Mouse (Mus musculus) midbrain, postnatal 0 days (tissue): ENCODE measurements around the gene Zbed6. TPM values are rescaled to one million over a fixed set of nuclear protein-coding genes. Genes with fewer than 3 reads are reported as not detected.
"Not testable (repeated sequence)": the region's sequence is repeated elsewhere in the genome, so short reads cannot be mapped to it uniquely, and the experiment has no call there.

ENCODE experiments used
- ATAC-seq: fragments of 200-750 bp; cut with Nextera tagmentation; 2 replicates; pipeline ENCODE4 v1.8.0; 2017; ENCODE audit warnings: moderate number of reproducible peaks, mild to moderate bottlenecking, moderate TSS enrichment, moderate library complexity; ENCODE audit not compliant: low FRiP score
- DNase-seq: peaks from one replicate; pipeline ENCODE4 v3.0.0-alpha.2; 2015; ENCODE audit warnings: low spot score
- H3K27ac ChIP-seq: fragments of 300-500 bp; sonication (generic); 2 replicates; pipeline ENCODE4 v1.5.1; 2014; ENCODE audit warnings: low read depth, mild to moderate bottlenecking, low read length, mixed read lengths
- H3K27me3 ChIP-seq: fragments of 300-500 bp; sonication (generic); 2 replicates; pipeline ENCODE4 v1.6.1; 2014; ENCODE audit warnings: low read length, control low read depth, mixed read lengths; ENCODE audit not compliant: insufficient read depth
- H3K36me3 ChIP-seq: fragments of 300-500 bp; sonication (generic); 2 replicates; pipeline ENCODE4 v1.6.1; 2014; ENCODE audit warnings: low read length, control low read depth, mixed read lengths; ENCODE audit not compliant: insufficient read depth
- H3K4me1 ChIP-seq: fragments of 300-500 bp; sonication (generic); 2 replicates; pipeline ENCODE4 v1.6.1; 2014; ENCODE audit warnings: mild to moderate bottlenecking, control low read depth, antibody characterized with exemption, low read length, mixed read lengths; ENCODE audit not compliant: insufficient read depth
- H3K4me2 ChIP-seq: fragments of 300-500 bp; sonication (generic); 2 replicates; pipeline ENCODE4 v1.6.1; 2014; ENCODE audit warnings: low read depth, mild to moderate bottlenecking, low read length, mixed read lengths; ENCODE audit not compliant: poor library complexity, severe bottlenecking
- H3K4me3 ChIP-seq: fragments of 300-500 bp; sonication (generic); 2 replicates; pipeline ENCODE4 v1.5.1; 2014; ENCODE audit warnings: low read depth, mild to moderate bottlenecking, low read length, moderate library complexity
- H3K9ac ChIP-seq: fragments of 300-500 bp; sonication (generic); replicated peaks from 2 replicates; pipeline ENCODE4 v1.6.1; 2014; ENCODE audit warnings: mild to moderate bottlenecking, low read length, moderate library complexity, mixed read lengths; ENCODE audit not compliant: poor library complexity, severe bottlenecking
- H3K9me3 ChIP-seq: fragments of 300-500 bp; sonication (generic); 2 replicates; pipeline ENCODE4 v1.6.1; 2016; ENCODE audit warnings: low read length, control low read depth
- CTCF ChIP-seq: IDR thresholded peaks from 2 replicates; pipeline ENCODE4 v1.5.1; 2016; ENCODE audit warnings: antibody characterized with exemption, mild to moderate bottlenecking
- WGBS: fragments of 180-500 bp; shearing (Covaris S2); extraction: QIAGEN DNeasy Blood & Tissue Kit; methylation state at CpG from one replicate; pipeline ENCODE4 v1.1.7; 2014; 5-methylcytosine and 5-hydroxymethylcytosine counted together
- polyA plus RNA-seq: library from polyadenylated mRNA; unstranded; fragments of >200 nt; fragmentation: Nextera tagmentation; extraction: Ambion mirVana; gene quantifications from 2 replicates; pipeline ENCODE4 v1.2.1, GENCODE M21; 2015
- total RNA-seq: library from RNA; depleted of rRNA; stranded (reverse); fragments of >200 nt; gene quantifications from 2 replicates; pipeline ENCODE4 v1.2.3, GENCODE M21; 2014

Gene Zbed6
- total and polyA plus RNA-seq, 2 experiments from 2014 or later: 0.23 to 6.6 TPM

DNA sequence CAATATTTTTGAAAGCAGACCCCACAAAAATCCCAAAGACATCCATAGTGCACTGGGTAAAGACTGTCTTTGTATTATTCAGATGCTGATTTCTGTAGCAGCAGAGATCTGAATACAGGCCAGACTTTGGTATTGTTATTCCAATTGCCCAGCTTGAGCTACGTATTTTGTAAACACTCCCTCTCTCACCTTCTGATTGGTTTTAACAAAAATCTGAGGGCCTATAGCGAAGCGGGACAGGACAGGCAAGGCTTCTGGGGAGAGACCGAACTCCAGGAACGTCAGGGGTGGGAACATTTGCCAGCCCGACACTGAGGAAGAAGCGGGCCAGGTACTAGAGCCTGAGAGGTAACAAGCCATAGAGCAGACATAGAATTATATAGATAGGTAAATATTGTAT is 7.0 kb upstream of the Zbed6 start:
- no peak for DNase-seq

GRCm38 (mm10) chr1:133665713-133666112 is 5.0 kb upstream of the Zbed6 start:
- not testable (repeated sequence) for H3K9me3 ChIP-seq

More for the DNA sequence above, 7.0 kb upstream of the Zbed6 start:
- H3K27ac ChIP-seq: no peak overlapping the region
- ATAC-seq: no peak
- 29% methylated on average over 7 of the region's 7 CpGs for WGBS
- H3K36me3 ChIP-seq: no peaks in the 10 kb centered on the region
- no peak for TF ChIP-seq CTCF
- H3K9me3 ChIP-seq: no peaks in the 10 kb centered on the region
- no peak overlapping the region for H3K4me3 ChIP-seq
- H3K9ac ChIP-seq: no peak overlapping the region
- H3K4me1 ChIP-seq: no peaks in the 10 kb centered on the region
- no peaks in the 10 kb centered on the region for H3K27me3 ChIP-seq
- no peak overlapping the region for H3K4me2 ChIP-seq

DNA sequence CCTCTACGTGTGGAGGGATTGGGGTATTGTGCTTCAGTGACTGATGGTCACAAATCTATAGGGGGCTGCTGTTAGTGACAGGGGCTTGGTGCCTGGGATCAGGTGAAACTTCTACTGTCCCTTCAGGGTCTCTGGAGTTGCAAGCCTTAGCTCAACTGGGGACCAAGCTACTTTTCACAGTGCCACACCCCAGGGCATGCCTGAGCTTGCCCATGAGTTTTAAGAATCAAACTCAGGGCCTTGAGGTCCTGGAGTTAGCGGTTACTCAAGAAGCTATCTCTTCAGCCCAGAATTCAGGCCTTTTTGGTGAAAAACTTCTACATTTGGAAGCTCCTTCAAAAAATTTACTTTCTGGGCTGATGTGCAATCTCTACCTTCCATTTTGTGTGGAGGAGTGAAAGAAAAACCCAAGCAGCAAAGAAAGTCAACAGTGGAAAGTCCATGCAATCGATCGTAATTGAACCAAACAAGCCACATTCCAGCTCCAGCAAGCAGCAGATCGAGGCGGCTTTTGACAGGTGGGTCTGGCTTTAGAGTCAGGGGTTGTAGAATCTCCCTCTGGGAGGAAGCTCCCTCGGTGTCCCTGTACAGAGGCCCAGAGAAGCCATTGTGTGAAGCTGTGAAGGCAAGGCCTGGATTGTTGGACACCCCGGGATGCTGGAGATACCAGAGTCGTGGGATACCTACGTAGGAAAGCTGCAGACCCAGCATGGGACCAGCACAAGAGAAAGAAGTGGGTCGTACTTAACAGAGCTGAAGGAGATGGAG is 3.7 kb upstream of the Zbed6 start:
- H3K36me3 ChIP-seq: no peaks in the 10 kb centered on the region
- H3K4me1 ChIP-seq: peaks cover 6% of the 10 kb centered on the region; the same call in 1 of the 2 replicates
- H3K4me3 ChIP-seq: no peak overlapping the region
- no peak for TF ChIP-seq CTCF
- H3K27ac ChIP-seq: no peak overlapping the region
- 56% methylated on average over 11 of the region's 11 CpGs for WGBS
- no peak overlapping the region for H3K4me2 ChIP-seq
- H3K9ac ChIP-seq: no peak overlapping the region
- H3K9me3 ChIP-seq: no peaks in the 10 kb centered on the region
- DNase-seq (no peak), ATAC-seq (no peak)
- H3K27me3 ChIP-seq: no peaks in the 10 kb centered on the region

More at GRCm38 (mm10) chr1:133665713-133666112, 5.0 kb upstream of the Zbed6 start:
- H3K36me3 ChIP-seq, H3K4me2 ChIP-seq, H3K9ac ChIP-seq, DNase-seq, H3K4me1 ChIP-seq, H3K4me3 ChIP-seq, H3K27ac ChIP-seq, ATAC-seq, H3K27me3 ChIP-seq: not testable (repeated sequence)
- WGBS: 90% methylated on average over 5 of the region's 8 CpGs

DNA sequence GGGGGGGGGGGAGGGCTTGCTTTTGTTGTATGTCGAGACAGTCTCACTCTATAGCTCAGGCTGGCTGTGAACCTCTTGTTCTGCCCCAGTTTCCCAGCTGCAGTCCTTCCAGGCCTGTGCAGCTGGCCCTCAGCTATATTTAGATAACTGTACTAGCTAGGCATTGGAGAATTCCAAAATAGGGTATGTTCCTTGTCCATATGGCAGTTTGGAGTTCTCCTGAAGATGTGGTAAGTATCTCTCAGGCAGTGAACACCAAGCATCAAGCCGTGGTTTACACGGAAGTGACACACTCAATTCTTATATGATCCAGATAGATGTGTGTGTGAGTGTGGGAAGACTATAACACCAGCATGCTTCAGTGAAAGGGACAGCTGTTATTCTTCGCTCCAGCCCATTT is 2.7 kb upstream of the Zbed6 start:
- peaks cover 7% of the 10 kb centered on the region; the same call in 1 of the 2 replicates for H3K4me1 ChIP-seq
- no peaks in the 10 kb centered on the region for H3K27me3 ChIP-seq
- ATAC-seq (no peak), DNase-seq (no peak)
- H3K4me2 ChIP-seq: no peak overlapping the region
- H3K36me3 ChIP-seq: no peaks in the 10 kb centered on the region
- H3K9me3 ChIP-seq: no peaks in the 10 kb centered on the region
- TF ChIP-seq CTCF: no peak
- no peak overlapping the region for H3K9ac ChIP-seq
- no peak overlapping the region for H3K4me3 ChIP-seq
- WGBS: 86% methylated on average over 4 of the region's 4 CpGs
- no peak overlapping the region for H3K27ac ChIP-seq

- DNase-seq (no peak), ATAC-seq (no peak)
- no peaks in the 10 kb centered on the region for H3K36me3 ChIP-seq
- no peaks in the 10 kb centered on the region for H3K27me3 ChIP-seq
- H3K27ac ChIP-seq: no peak overlapping the region
- peaks cover 10% of the 10 kb centered on the region; the same call in 1 of the 2 replicates for H3K4me1 ChIP-seq
- TF ChIP-seq CTCF: no peak
- no peak overlapping the region for H3K9ac ChIP-seq
- no peaks in the 10 kb centered on the region for H3K9me3 ChIP-seq
- WGBS: 95% methylated on average over 7 of the region's 7 CpGs
- H3K4me3 ChIP-seq: no peak overlapping the region
- no peak overlapping the region for H3K4me2 ChIP-seq
Observed at GRCm38 (mm10) chr1:133662941-133663340, 2.3 kb upstream of the Zbed6 start.

DNA sequence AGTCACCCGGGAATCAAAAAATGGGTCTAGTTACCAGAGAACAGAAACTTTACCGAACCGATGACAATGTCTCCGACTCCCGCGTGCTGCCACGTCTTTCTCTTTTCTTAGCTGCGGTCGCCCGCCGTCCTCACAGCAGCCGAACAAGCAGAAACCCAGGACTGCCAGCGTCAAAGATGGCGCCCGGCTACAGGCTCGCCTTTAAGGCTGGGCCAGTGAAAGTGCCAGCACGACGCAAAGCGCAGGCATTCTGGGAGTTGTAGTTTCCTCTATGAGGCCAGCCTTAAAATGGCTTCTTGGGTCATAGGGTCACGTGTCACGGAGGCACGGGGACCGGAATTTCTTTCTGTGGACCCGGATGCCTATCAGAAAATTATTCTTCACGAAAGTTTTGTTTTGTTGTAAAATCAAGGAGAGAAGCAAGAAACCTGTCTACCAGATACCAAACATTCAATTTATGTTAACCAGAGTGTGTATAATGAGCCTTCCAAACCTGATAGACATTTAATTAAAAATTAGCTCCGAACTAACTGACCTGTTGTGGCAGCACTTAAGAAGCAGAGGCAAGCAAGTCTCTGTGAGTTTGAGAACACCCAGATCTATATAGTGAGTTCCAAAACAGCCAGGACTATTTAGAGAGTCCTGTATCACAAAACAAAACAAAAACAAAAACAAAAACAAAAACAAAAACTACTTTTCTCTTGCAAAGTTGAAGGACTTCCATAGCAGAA is 683 bp upstream of the Zbed6 start, which contains the start of gene Gm38394:
TSS of gene Gm38394 (minus strand) at position 116 of the 731 bp plus-strand sequence.
- peak; percentile 99 for DNase-seq
- 3% methylated on average over 25 of the region's 26 CpGs for WGBS

More for the DNA sequence above, 683 bp upstream of the Zbed6 start, which contains the start of gene Gm38394:
- Histone ChIP-seq H3K9me3 (no peaks in the 10 kb centered on the region), H3K4me2 (peak within 1 kb of the TSS; percentile 76), H3K36me3 (no peaks in the 10 kb centered on the region), H3K4me1 (peaks cover 10% of the 10 kb centered on the region; the same call in 1 of the 2 replicates), H3K9ac (peak within 1 kb of the TSS; percentile 77), H3K4me3 (peak within 1 kb of the TSS; percentile 73), H3K27ac (peak within 1 kb of the TSS; percentile 94), H3K27me3 (no peaks in the 10 kb centered on the region)
- ATAC-seq: peak; percentile 98
- TF ChIP-seq CTCF: no peak
